Mouse (Mus musculus) lung, postnatal 4 days (tissue): ENCODE data around the gene 4931406P16Rik.

ENCODE experiments used
- DNase-seq, 2 experiments: peaks; one replicate each; pipeline ENCODE4 v3.0.0; 2021

4931406P16Rik gene

GRCm38 (mm10) chr7:34309186-34309764 lies 4.1 kb downstream of the 4931406P16Rik start:
- no peak for DNase-seq

- DNase-seq, result no peak
These were observed 4.8 kb downstream of the 4931406P16Rik start for GRCm38 (mm10) chr7:34308586-34308985.

- DNase-seq, result peak in 1 of 2 experiments; percentile 57
These were observed 7.9 kb downstream of the 4931406P16Rik start for GRCm38 (mm10) chr7:34305454-34305853.

GRCm38 (mm10) chr7:34302651-34303050 lies 10.7 kb downstream of the 4931406P16Rik start:
- DNase-seq, result no peak

- DNase-seq, result peak in 1 of 2 experiments; percentile 39
These were observed 11.4 kb downstream of the 4931406P16Rik start for GRCm38 (mm10) chr7:34301952-34302351.

GRCm38 (mm10) chr7:34298818-34299217 lies 14.5 kb downstream of the 4931406P16Rik start:
- no peak for DNase-seq

- DNase-seq, result no peak
These were observed 17.2 kb downstream of the 4931406P16Rik start for GRCm38 (mm10) chr7:34296124-34296523.

- no peak for DNase-seq
These were observed 20.7 kb downstream of the 4931406P16Rik start for GRCm38 (mm10) chr7:34292633-34293032.

GRCm38 (mm10) chr7:34291265-34291664 lies 22.1 kb downstream of the 4931406P16Rik start:
- peak; percentile 49 to 60 for DNase-seq

- no peak for DNase-seq
These were observed 22.8 kb downstream of the 4931406P16Rik start for GRCm38 (mm10) chr7:34290450-34291151.

GRCm38 (mm10) chr7:34277656-34278055 lies 35.7 kb downstream of the 4931406P16Rik start:
- DNase-seq, result no peak

- no peak for DNase-seq
These were observed 37.3 kb downstream of the 4931406P16Rik start for GRCm38 (mm10) chr7:34276066-34276465.

GRCm38 (mm10) chr7:34272465-34272864 lies 40.9 kb downstream of the 4931406P16Rik start:
- DNase-seq, result no peak

- DNase-seq, result no peak
These were observed 44.9 kb downstream of the 4931406P16Rik start for GRCm38 (mm10) chr7:34268463-34268862.

- no peak for DNase-seq
These were observed 46.9 kb downstream of the 4931406P16Rik start for GRCm38 (mm10) chr7:34266421-34266820.

GRCm38 (mm10) chr7:34265876-34266346 lies 47.4 kb downstream of the 4931406P16Rik start:
- peak; percentile 57 to 82 for DNase-seq

GRCm38 (mm10) chr7:34263437-34263836 lies 49.9 kb downstream of the 4931406P16Rik start:
- no peak for DNase-seq

GRCm38 (mm10) chr7:34258407-34258806 lies 54.9 kb downstream of the 4931406P16Rik start:
- no peak for DNase-seq

GRCm38 (mm10) chr7:34257279-34257678 lies 56.1 kb downstream of the 4931406P16Rik start:
- DNase-seq, result peak in 1 of 2 experiments; percentile 35

GRCm38 (mm10) chr7:34255916-34256315 lies 57.4 kb downstream of the 4931406P16Rik start:
- no peak for DNase-seq

- DNase-seq, result no peak
These were observed 58.2 kb downstream of the 4931406P16Rik start for GRCm38 (mm10) chr7:34255137-34255536.

GRCm38 (mm10) chr7:34252030-34252429 lies 61.3 kb downstream of the 4931406P16Rik start:
- no peak for DNase-seq

GRCm38 (mm10) chr7:34250738-34251137 lies 62.6 kb downstream of the 4931406P16Rik start, which contains the start of gene Gm6096:
Gm6096 (plus strand) TSS chr7:34251038.
- DNase-seq, result no peak

- no peak for DNase-seq
These were observed 66.4 kb downstream of the 4931406P16Rik start for GRCm38 (mm10) chr7:34246870-34247499.
